Mouse (Mus musculus): Measurements from ENCODE around the gene Vmn2r9. TPM values are rescaled to one million over a fixed set of nuclear protein-coding genes. Genes with fewer than 3 reads are reported as not detected.
"Not testable (repeated sequence)": the region's sequence is repeated elsewhere in the genome, so short reads cannot be mapped to it uniquely, and the experiment has no call there.

Vmn2r9 gene
- not detected in 2 replicates for polyA plus RNA-seq (2012)

DNA sequence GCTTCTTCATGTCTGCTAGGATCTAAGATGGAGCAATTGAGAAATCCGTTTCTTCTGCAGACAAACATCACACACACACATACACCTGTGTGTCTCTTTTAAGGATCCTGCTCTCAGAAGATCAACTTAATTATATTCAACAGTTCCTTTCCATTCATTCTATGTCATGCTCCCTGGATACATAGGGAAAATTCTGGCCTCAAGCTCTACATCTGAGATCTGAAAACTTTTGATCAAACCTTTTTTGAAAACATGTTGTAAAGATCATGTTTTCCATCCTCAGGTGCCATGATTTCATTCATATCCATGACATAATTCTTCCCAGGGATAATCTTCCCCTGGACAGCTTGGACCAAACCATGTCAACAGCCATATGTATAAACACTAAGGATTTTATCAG, at the start of gene Vmn2r9:
Gene Vmn2r9, minus strand, starts transcription at position 101 of the 400 bp plus-strand sequence.
- not testable (repeated sequence) for TF ChIP-seq GATA1 (IDR thresholded peaks at IDR 0.05; ENCODE audit: low read length)

DNA sequence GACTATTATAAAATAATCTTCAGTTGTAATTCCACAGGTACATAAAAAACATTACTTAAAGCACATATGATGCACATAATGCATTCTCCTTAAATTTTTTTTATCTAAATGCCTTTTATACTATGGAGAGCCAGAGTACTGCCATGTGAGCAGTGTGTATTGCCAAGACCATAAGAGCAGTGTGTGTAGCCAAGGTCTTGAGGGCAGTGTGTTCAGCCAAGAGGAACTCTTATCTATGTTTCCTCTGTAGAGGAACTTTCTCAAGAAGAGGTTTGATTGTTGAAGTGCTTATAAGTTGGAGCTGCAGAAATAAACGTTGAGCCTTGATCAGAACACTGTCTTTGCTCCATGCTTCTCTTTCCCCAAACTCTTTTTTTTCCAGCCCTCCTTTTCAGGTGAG, 2.9 kb downstream of the Vmn2r9 start:
- TF ChIP-seq GATA1 (IDR thresholded peaks at IDR 0.05; ENCODE audit: low read length), result no peak

DNA sequence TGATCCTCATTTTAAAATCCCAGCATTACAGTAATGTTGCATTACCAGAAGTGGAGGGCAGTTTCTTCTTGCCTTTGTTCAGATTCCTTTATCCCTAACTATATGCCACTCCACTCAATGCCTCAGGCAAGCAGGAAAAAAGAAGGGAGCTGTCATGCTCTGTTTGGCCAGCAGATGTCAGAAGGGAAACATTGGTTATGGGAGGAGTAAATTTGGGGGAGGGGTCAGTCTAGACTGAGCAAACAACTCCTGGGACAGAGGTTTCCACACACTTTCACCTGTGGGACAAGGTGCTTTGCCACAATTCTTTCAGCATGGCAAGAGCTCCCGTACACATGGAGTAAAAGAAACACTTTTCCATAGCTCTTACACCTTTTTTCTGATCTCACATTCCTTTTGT, 16.2 kb downstream of the Vmn2r9 start:
- no peak for TF ChIP-seq GATA1 (IDR thresholded peaks at IDR 0.05; ENCODE audit: low read length)

DNA sequence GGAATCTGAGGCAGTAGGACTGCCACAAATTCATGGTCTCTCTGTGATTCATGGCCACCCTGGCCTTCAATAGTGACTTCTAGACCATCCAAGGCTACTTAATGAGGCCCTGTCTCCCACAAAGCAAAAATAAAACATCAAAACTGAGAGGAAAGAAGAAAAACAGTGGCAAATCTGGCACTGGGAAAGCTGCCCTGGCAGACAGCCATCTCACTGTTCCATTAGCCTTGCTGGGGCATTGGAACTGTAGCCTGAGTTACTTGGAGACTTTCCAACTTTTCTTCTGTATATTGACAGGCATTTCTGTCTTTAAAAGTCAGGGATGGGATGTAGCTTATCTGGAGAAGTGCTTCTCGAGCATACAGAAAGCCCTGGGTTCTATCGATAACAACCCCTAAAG, 29.1 kb downstream of the Vmn2r9 start:
- no peak for TF ChIP-seq GATA1 (IDR thresholded peaks at IDR 0.05; ENCODE audit: low read length)

DNA sequence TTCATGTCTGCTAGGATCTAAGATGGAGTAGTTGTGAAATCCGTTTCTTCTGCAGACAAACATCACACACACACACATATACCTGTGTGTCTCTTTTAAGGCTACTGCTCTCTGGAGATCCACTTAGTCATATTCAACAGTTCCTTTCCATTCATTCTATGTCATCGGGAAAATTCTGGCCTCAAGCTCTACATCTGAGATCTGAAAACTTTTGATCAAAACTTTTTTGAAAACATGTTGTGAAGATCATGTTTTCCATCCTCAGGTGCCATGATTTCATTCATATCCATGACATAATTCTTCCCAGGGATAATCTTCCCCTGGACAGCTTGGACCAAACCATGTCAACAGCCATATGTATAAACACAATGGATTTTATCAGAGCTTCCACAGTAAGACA, 43.7 kb downstream of the Vmn2r9 start, which contains the start of gene Vmn2r8:
Gene Vmn2r8, minus strand, starts transcription at position 101 of the 400 bp plus-strand sequence.
- not testable (repeated sequence) for TF ChIP-seq GATA1 (IDR thresholded peaks at IDR 0.05; ENCODE audit: low read length)

DNA sequence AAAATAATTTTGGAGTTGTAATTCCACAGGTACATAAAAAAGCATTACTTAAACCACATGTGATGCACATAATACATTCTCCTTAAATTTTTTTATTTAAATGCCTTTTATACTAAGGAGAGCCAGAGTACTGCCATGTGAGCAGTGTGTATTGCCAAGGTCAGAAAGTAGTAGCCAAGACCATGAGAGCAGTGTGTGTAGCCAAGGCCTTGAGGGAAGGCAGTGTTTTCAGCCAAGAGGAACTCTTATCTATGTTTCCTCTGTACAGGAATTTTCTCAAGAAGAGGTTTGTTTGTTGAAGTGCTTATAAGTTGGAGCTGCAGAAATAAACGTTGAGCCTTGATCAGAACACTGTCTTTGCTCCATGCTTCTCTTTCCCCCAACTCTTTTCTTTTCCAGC, 48.8 kb downstream of the Vmn2r9 start:
- TF ChIP-seq GATA1 (IDR thresholded peaks at IDR 0.05; ENCODE audit: low read length), result no peak

DNA sequence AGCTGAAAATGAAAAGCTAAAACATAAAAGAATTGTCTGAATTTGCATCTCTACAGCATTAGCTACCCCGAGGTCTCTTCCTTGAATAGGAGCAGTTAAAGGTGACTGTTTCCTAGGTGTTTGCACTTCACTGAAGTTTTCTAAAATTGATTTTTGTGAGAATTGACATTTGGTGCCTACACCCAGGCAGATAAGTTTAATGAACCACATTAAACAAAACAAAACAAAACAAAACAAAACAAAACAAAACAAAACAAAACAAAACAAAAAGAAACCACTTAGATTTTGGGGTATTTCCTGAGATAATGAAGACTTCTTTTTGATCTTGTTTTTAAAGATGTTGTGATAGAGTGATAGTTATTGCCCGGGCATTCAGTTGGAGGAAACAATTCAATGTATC, 57.1 kb downstream of the Vmn2r9 start, which contains the start of gene Tmed11:
Gene Tmed11, minus strand, starts transcription at position 101 of the 400 bp plus-strand sequence.
- not testable (repeated sequence) for TF ChIP-seq GATA1 (IDR thresholded peaks at IDR 0.05; ENCODE audit: low read length)

Other genes starting within 250 kb of the Vmn2r9 start
- gene Gak, start 222.8 kb downstream of the Vmn2r9 start, polyA plus RNA-seq (2012), result 65.6 and 99.4 TPM in 2 replicates
- 2.1 and 4.4 TPM in 2 replicates for gene Tmem175, start 222.8 kb downstream of the Vmn2r9 start, polyA plus RNA-seq (2012)
- 7.2 and 7.4 TPM in 2 replicates for gene Idua, start 192.3 kb downstream of the Vmn2r9 start, polyA plus RNA-seq (2012)
- 4.2 and 5.0 TPM in 2 replicates for gene Dgkq, start 182.9 kb downstream of the Vmn2r9 start, polyA plus RNA-seq (2012)
- gene Slc26a1, start 177.0 kb downstream of the Vmn2r9 start, polyA plus RNA-seq (2012), result 0.89 and 1.4 TPM in 2 replicates
- 13.3 and 14.9 TPM in 2 replicates for gene Fgfrl1, start 160.2 kb downstream of the Vmn2r9 start, polyA plus RNA-seq (2012)
- gene Rnf212, start 77.6 kb downstream of the Vmn2r9 start, polyA plus RNA-seq (2012), result not detected in 2 replicates
- gene Tmed11, start 57.2 kb downstream of the Vmn2r9 start, polyA plus RNA-seq (2012), result not detected in 2 replicates
- gene Vmn2r8, start 43.8 kb downstream of the Vmn2r9 start, polyA plus RNA-seq (2012), result not detected in 2 replicates
- gene Vmn2r10, start 153.9 kb upstream of the Vmn2r9 start, polyA plus RNA-seq (2012), result not detected in 2 replicates
- gene Vmn2r11, start 207.0 kb upstream of the Vmn2r9 start, polyA plus RNA-seq (2012), result not detected in 2 replicates
- not detected in 2 replicates for gene Vmn2r12, start 245.3 kb upstream of the Vmn2r9 start, polyA plus RNA-seq (2012)

All from G1E-ER4 (cell line).